Mouse (Mus musculus): Measurements from ENCODE around the gene Pigw.

Gene Pigw

GRCm38 (mm10) chr11:84879772-84880464 lies at the start of gene Pigw, which contains the start of gene Myo19:
Gene Pigw, minus strand, starts transcription at chr11:84880285.
Gene Myo19, plus strand, starts transcription at chr11:84880148.
- DNase-seq = peak; percentile 79

- DNase-seq = no peak
Measured at GRCm38 (mm10) chr11:84920981-84921380, 40.9 kb upstream of the Pigw start.

- no peak for DNase-seq
Measured at GRCm38 (mm10) chr11:84919951-84920350, 39.9 kb upstream of the Pigw start.

- peak; percentile 41 for DNase-seq
Measured at GRCm38 (mm10) chr11:84919276-84919675, 39.2 kb upstream of the Pigw start.

GRCm38 (mm10) chr11:84918425-84918824 lies 38.3 kb upstream of the Pigw start:
- DNase-seq = peak; percentile 91

- no peak for DNase-seq
Measured at GRCm38 (mm10) chr11:84916703-84917300, 36.7 kb upstream of the Pigw start.

GRCm38 (mm10) chr11:84916053-84916702 lies 36.1 kb upstream of the Pigw start, which contains the start of gene Znhit3:
Gene Znhit3, minus strand, starts transcription at chr11:84916366.
- DNase-seq = peak; percentile 94

- DNase-seq = no peak
Measured at GRCm38 (mm10) chr11:84914673-84915072, 34.6 kb upstream of the Pigw start.

- no peak for DNase-seq
Measured at GRCm38 (mm10) chr11:84910411-84910810, 30.3 kb upstream of the Pigw start.

GRCm38 (mm10) chr11:84908480-84908879 lies 28.4 kb upstream of the Pigw start:
- no peak for DNase-seq

GRCm38 (mm10) chr11:84907081-84907480 lies 27.0 kb upstream of the Pigw start:
- DNase-seq = no peak

- no peak for DNase-seq
Measured at GRCm38 (mm10) chr11:84904597-84905144, 24.6 kb upstream of the Pigw start.

GRCm38 (mm10) chr11:84893113-84893512 lies 13.0 kb upstream of the Pigw start:
- no peak for DNase-seq

GRCm38 (mm10) chr11:84891705-84892104 lies 11.6 kb upstream of the Pigw start:
- DNase-seq = no peak

GRCm38 (mm10) chr11:84889492-84889891 lies 9.4 kb upstream of the Pigw start:
- DNase-seq = no peak

GRCm38 (mm10) chr11:84888025-84888424 lies 7.9 kb upstream of the Pigw start:
- no peak for DNase-seq

GRCm38 (mm10) chr11:84886767-84887511 lies 6.9 kb upstream of the Pigw start:
- DNase-seq = peak; percentile 54

- DNase-seq = peak; percentile 70
Measured at GRCm38 (mm10) chr11:84886236-84886635, 6.2 kb upstream of the Pigw start.

- no peak for DNase-seq
Measured at GRCm38 (mm10) chr11:84885238-84885637, 5.2 kb upstream of the Pigw start.

- DNase-seq = no peak
Measured at GRCm38 (mm10) chr11:84882346-84882745, 2.3 kb upstream of the Pigw start.

- DNase-seq = no peak
Measured at GRCm38 (mm10) chr11:84880971-84881370, 886 bp upstream of the Pigw start.

GRCm38 (mm10) chr11:84880465-84880961 lies 428 bp upstream of the Pigw start:
- DNase-seq = peak; percentile 80

Measured in kidney, adult 9 months (tissue).